Mouse (Mus musculus) cerebellum, postnatal 14 days (tissue): ENCODE measurements around the gene Rab34.

Source experiments
- DNase-seq, 2 experiments: peaks; one replicate each; pipeline ENCODE4 v3.0.0; 2021; ENCODE audit warnings: mixed read lengths in 2 of 2

Rab34 gene

GRCm38 (mm10) chr11:78188331-78189233 lies at the start of gene Rab34:
TSS of gene Rab34 (plus strand) at chr11:78188430.
- DNase-seq = peak; percentile 66 to 75

- DNase-seq = no peak
These were observed 47.6 kb upstream of the Rab34 start for GRCm38 (mm10) chr11:78140665-78141064.

- DNase-seq = no peak
These were observed 44.7 kb upstream of the Rab34 start for GRCm38 (mm10) chr11:78143520-78143919.

GRCm38 (mm10) chr11:78146168-78146567 lies 42.1 kb upstream of the Rab34 start:
- DNase-seq = no peak

GRCm38 (mm10) chr11:78146707-78147543 lies 41.3 kb upstream of the Rab34 start:
- no peak for DNase-seq

- DNase-seq = peak; percentile 32 to 53
These were observed 37.1 kb upstream of the Rab34 start for GRCm38 (mm10) chr11:78151161-78151560.

GRCm38 (mm10) chr11:78152299-78153231 lies 35.7 kb upstream of the Rab34 start:
- DNase-seq = peak; percentile 92

GRCm38 (mm10) chr11:78153778-78154177 lies 34.5 kb upstream of the Rab34 start:
- DNase-seq = peak in 1 of 2 experiments; percentile 23

- peak; percentile 13 to 49 for DNase-seq
These were observed 32.6 kb upstream of the Rab34 start for GRCm38 (mm10) chr11:78155674-78156073.

GRCm38 (mm10) chr11:78156156-78156699 lies 32.0 kb upstream of the Rab34 start:
- DNase-seq = no peak

GRCm38 (mm10) chr11:78159096-78159495 lies 29.1 kb upstream of the Rab34 start:
- peak; percentile 88 to 91 for DNase-seq

- no peak for DNase-seq
These were observed 28.7 kb upstream of the Rab34 start for GRCm38 (mm10) chr11:78159557-78159956.

GRCm38 (mm10) chr11:78160171-78160570 lies 28.1 kb upstream of the Rab34 start:
- DNase-seq = no peak

- DNase-seq = no peak
These were observed 27.6 kb upstream of the Rab34 start for GRCm38 (mm10) chr11:78160675-78161074.

- no peak for DNase-seq
These were observed 27.1 kb upstream of the Rab34 start for GRCm38 (mm10) chr11:78161169-78161568.

- DNase-seq = peak; percentile 37 to 61
These were observed 26.3 kb upstream of the Rab34 start for GRCm38 (mm10) chr11:78161968-78162367.

- DNase-seq = peak; percentile 50 to 75
These were observed 25.7 kb upstream of the Rab34 start for GRCm38 (mm10) chr11:78162504-78162903.

- no peak for DNase-seq
These were observed 25.2 kb upstream of the Rab34 start for GRCm38 (mm10) chr11:78163045-78163444.

- peak; percentile 39 to 59 for DNase-seq
These were observed 24.3 kb upstream of the Rab34 start for GRCm38 (mm10) chr11:78163681-78164603.

- DNase-seq = no peak
These were observed 23.7 kb upstream of the Rab34 start for GRCm38 (mm10) chr11:78164604-78164923.
